Mouse (Mus musculus) kidney, postnatal 0 days (tissue): ENCODE measurements around the gene Gm20594. TPM values are rescaled to one million over a fixed set of nuclear protein-coding genes. Genes with fewer than 3 reads are reported as not detected.

Experiments
- ATAC-seq: fragments of 200-750 bp; cut with Nextera tagmentation; replicated peaks from 2 replicates; pipeline ENCODE4 v1.8.0; 2017; ENCODE audit warnings: low read depth, moderate number of reproducible peaks, moderate TSS enrichment, moderate library complexity; ENCODE audit not compliant: low FRiP score
- DNase-seq: peaks from one replicate; pipeline ENCODE4 v3.0.0-alpha.2; 2016; ENCODE audit warnings: low spot score
- H3K27ac ChIP-seq: fragments of 300-500 bp; sonication (generic); 2 replicates; pipeline ENCODE4 v1.5.1; 2014; ENCODE audit warnings: mild to moderate bottlenecking
- H3K27me3 ChIP-seq: fragments of 300-500 bp; sonication (generic); 2 replicates; pipeline ENCODE4 v1.6.1; 2014; ENCODE audit warnings: low read length, mixed read lengths; ENCODE audit not compliant: insufficient read depth
- H3K36me3 ChIP-seq: fragments of 300-500 bp; sonication (generic); 2 replicates; pipeline ENCODE4 v1.6.1; 2014; ENCODE audit warnings: low read length, mixed read lengths; ENCODE audit not compliant: insufficient read depth
- H3K4me1 ChIP-seq: fragments of 300-500 bp; sonication (generic); replicated peaks from 2 replicates; pipeline ENCODE4 v1.6.1; 2014; ENCODE audit warnings: antibody characterized with exemption, low read length, mixed read lengths; ENCODE audit not compliant: insufficient read depth
- H3K4me2 ChIP-seq: fragments of 300-500 bp; sonication (generic); 2 replicates; pipeline ENCODE4 v1.6.1; 2014; ENCODE audit warnings: mild to moderate bottlenecking, low read length, moderate library complexity, mixed read lengths
- H3K4me3 ChIP-seq: fragments of 300-500 bp; sonication (generic); replicated peaks from 2 replicates; pipeline ENCODE4 v1.5.1; 2014; ENCODE audit warnings: low read depth, low read length
- H3K9ac ChIP-seq: fragments of 300-500 bp; sonication (generic); 2 replicates; pipeline ENCODE4 v1.6.1; 2014; ENCODE audit warnings: low read depth, low read length
- H3K9me3 ChIP-seq: fragments of 300-500 bp; sonication (generic); replicated peaks from 2 replicates; pipeline ENCODE4 v1.6.1; 2016; ENCODE audit warnings: low read length, inconsistent platforms, mixed read lengths
- CTCF ChIP-seq: IDR thresholded peaks from 2 replicates; pipeline ENCODE4 v1.5.1; 2016; ENCODE audit warnings: antibody characterized with exemption, low read depth, mild to moderate bottlenecking, moderate library complexity
- WGBS: fragments of 180-500 bp; shearing (Covaris S2); extraction: QIAGEN DNeasy Blood & Tissue Kit; methylation state at CpG from one replicate; pipeline ENCODE4 v1.1.7; 2014; 5-methylcytosine and 5-hydroxymethylcytosine counted together
- polyA plus RNA-seq: library from polyadenylated mRNA; unstranded; fragments of >200 nt; fragmentation: Nextera tagmentation; extraction: Ambion mirVana; gene quantifications from 2 replicates; pipeline ENCODE4 v1.2.1, GENCODE M21; 2015

The Gm20594 gene
- not detected in 2 replicates for polyA plus RNA-seq

GRCm38 (mm10) chr6:79817616-79818015 lies at the start of gene Gm20594:
Gm20594 (plus strand) TSS chr6:79817916.
- no peak within 1 kb of the TSS for H3K4me2 ChIP-seq

DNA sequence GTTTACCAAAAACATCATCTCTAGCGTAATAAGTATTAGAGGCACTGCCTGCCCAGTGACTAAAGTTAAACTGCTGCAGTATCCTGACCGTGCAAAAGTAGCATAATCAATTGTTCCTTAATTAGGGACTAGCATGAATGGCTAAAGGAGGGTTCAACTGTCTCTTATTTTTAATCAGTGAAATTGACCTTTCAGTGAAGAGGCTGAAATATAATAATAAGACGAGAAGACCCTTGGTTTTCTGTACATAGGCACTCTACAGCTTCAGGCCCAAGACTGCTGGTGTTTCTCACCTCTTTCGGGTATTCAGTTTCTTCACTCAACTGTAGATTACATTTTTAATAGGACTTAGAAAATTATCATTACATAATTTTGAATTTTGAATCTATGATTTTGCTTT lies 398 bp downstream of the Gm20594 start:
- Histone ChIP-seq H3K27ac (no peak overlapping the region), H3K36me3 (no peaks in the 10 kb centered on the region), H3K4me1 (no peaks in the 10 kb centered on the region), H3K4me2 (no peak overlapping the region), H3K4me3 (no peak overlapping the region), H3K9ac (no peak overlapping the region), H3K27me3 (no peaks in the 10 kb centered on the region), H3K9me3 (no peaks in the 10 kb centered on the region)
- no peak for TF ChIP-seq CTCF
- no peak for DNase-seq
- peak; percentile 85 for ATAC-seq
- 89% methylated on average over 4 of the region's 4 CpGs for WGBS

More at GRCm38 (mm10) chr6:79817616-79818015, at the start of gene Gm20594:
- ATAC-seq = no peak
- Histone ChIP-seq H3K9ac (no peak within 1 kb of the TSS), H3K27me3 (no peaks in the 10 kb centered on the region), H3K27ac (no peak within 1 kb of the TSS), H3K9me3 (no peaks in the 10 kb centered on the region), H3K4me1 (no peaks in the 10 kb centered on the region), H3K36me3 (no peaks in the 10 kb centered on the region), H3K4me3 (no peak within 1 kb of the TSS)
- no peak for TF ChIP-seq CTCF
- DNase-seq = no peak
- WGBS = 61% methylated on average over 1 of the region's 1 CpGs

- Histone ChIP-seq H3K4me1 (no peaks in the 10 kb centered on the region), H3K9me3 (no peaks in the 10 kb centered on the region), H3K36me3 (no peaks in the 10 kb centered on the region), H3K27ac (no peak overlapping the region), H3K4me3 (no peak overlapping the region), H3K9ac (no peak overlapping the region), H3K4me2 (no peak overlapping the region), H3K27me3 (no peaks in the 10 kb centered on the region)
- TF ChIP-seq CTCF = no peak
- DNase-seq (no peak), ATAC-seq (no peak)
- 83% methylated on average over 4 of the region's 4 CpGs for WGBS
These were observed 16.1 kb downstream of the Gm20594 start for GRCm38 (mm10) chr6:79833845-79834244.

DNA sequence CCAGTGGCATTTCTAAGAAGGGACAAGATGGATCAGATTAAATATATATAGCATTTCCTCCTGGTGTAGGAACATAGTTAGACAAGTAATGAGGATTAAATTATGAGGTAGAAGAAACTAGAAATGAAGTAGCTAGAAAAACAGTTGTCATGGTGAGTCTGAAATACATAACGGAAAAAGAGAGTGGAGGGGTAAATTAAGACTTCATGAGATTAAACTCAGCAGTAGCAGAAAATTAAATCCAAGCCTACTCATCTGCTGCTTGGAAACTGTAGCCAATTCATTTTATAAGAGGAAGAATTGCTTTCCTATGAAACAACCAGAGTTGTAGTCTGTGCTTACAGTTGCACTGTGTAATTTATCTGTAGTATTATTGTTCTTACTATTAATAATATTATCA lies 29.1 kb downstream of the Gm20594 start:
- WGBS = 84% methylated on average over 1 of the region's 1 CpGs
- no peaks in the 10 kb centered on the region for H3K27me3 ChIP-seq
- no peak overlapping the region for H3K9ac ChIP-seq
- no peak overlapping the region for H3K27ac ChIP-seq
- TF ChIP-seq CTCF = no peak
- no peak overlapping the region for H3K4me3 ChIP-seq
- H3K9me3 ChIP-seq = no peaks in the 10 kb centered on the region
- DNase-seq (no peak), ATAC-seq (no peak)
- no peaks in the 10 kb centered on the region for H3K36me3 ChIP-seq
- H3K4me2 ChIP-seq = no peak overlapping the region
- no peaks in the 10 kb centered on the region for H3K4me1 ChIP-seq

Other genes with a start within 250 kb of the Gm20594 start
- 0.28 and 0.53 TPM in 2 replicates for gene Lrrtm4, start 201.0 kb downstream of the Gm20594 start, polyA plus RNA-seq